Mouse (Mus musculus) midbrain, embryonic 11.5 days (tissue): Measurements from ENCODE around the gene Olfr448. TPM values are rescaled to one million over a fixed set of nuclear protein-coding genes. Genes with fewer than 3 reads are reported as not detected.
A peak's percentile ranks its signal among the peaks of the same experiment; 100 is the strongest.

Source experiments
- ATAC-seq: fragments of 200-750 bp; cut with Nextera tagmentation; 2 replicates; pipeline ENCODE4 v1.8.0; 2017; ENCODE audit warnings: moderate TSS enrichment, moderate library complexity; ENCODE audit not compliant: low FRiP score
- DNase-seq: peaks from one replicate; pipeline ENCODE4 v3.0.0; 2015; ENCODE audit warnings: low spot score; ENCODE audit errors: missing footprints
- H3K27ac ChIP-seq: fragments of 300-500 bp; sonication (generic); 2 replicates; pipeline ENCODE4 v1.5.1; 2014; ENCODE audit warnings: low read depth, low read length
- H3K27me3 ChIP-seq: fragments of 300-500 bp; sonication (generic); 2 replicates; pipeline ENCODE4 v1.6.1; 2014; ENCODE audit warnings: mild to moderate bottlenecking, low read length, moderate library complexity, mixed read lengths; ENCODE audit not compliant: control insufficient read depth, insufficient read depth
- H3K36me3 ChIP-seq: fragments of 300-500 bp; sonication (generic); 2 replicates; pipeline ENCODE4 v1.6.1; 2014; ENCODE audit warnings: mild to moderate bottlenecking, low read length, moderate library complexity, mixed read lengths; ENCODE audit not compliant: control insufficient read depth, insufficient read depth
- H3K4me1 ChIP-seq: fragments of 300-500 bp; sonication (generic); 2 replicates; pipeline ENCODE4 v1.6.1; 2014; ENCODE audit warnings: low read length; ENCODE audit not compliant: control insufficient read depth, insufficient read depth
- H3K4me2 ChIP-seq: fragments of 300-500 bp; sonication (generic); 2 replicates; pipeline ENCODE4 v1.6.1; 2014; ENCODE audit warnings: mild to moderate bottlenecking, moderate library complexity
- H3K4me3 ChIP-seq: fragments of 300-500 bp; sonication (generic); 2 replicates; pipeline ENCODE4 v1.5.1; 2014; ENCODE audit warnings: low read depth, low read length
- H3K9ac ChIP-seq: fragments of 300-500 bp; sonication (generic); 2 replicates; pipeline ENCODE4 v1.6.1; 2014; ENCODE audit warnings: low read length
- H3K9me3 ChIP-seq: fragments of 300-500 bp; sonication (generic); 2 replicates; pipeline ENCODE4 v1.6.1; 2016; ENCODE audit warnings: low read length; ENCODE audit not compliant: control insufficient read depth
- WGBS: fragments of 180-500 bp; shearing (Covaris S2); extraction: QIAGEN DNeasy Blood & Tissue Kit; methylation state at CpG from one replicate; pipeline ENCODE4 v1.1.7; 2014; 5-methylcytosine and 5-hydroxymethylcytosine counted together
- polyA plus RNA-seq: library from polyadenylated mRNA; unstranded; fragments of >200 nt; fragmentation: Nextera tagmentation; extraction: Ambion mirVana; gene quantifications from 2 replicates; pipeline ENCODE4 v1.2.1, GENCODE M21; 2014

The Olfr448 gene
- not detected in 2 replicates for polyA plus RNA-seq

GRCm38 (mm10) chr6:42890141-42890540 is at the start of gene Olfr448:
Gene Olfr448, plus strand, starts transcription at chr6:42890441.
- Histone ChIP-seq H3K27ac (no peak within 1 kb of the TSS), H3K9me3 (no peaks in the 10 kb centered on the region), H3K4me3 (no peak within 1 kb of the TSS), H3K27me3 (no peaks in the 10 kb centered on the region), H3K9ac (no peak within 1 kb of the TSS), H3K4me1 (no peaks in the 10 kb centered on the region), H3K36me3 (no peaks in the 10 kb centered on the region), H3K4me2 (no peak within 1 kb of the TSS)
- DNase-seq (no peak), ATAC-seq (no peak)
- 76% methylated on average over 1 of the region's 1 CpGs for WGBS

GRCm38 (mm10) chr6:42860222-42860819 is 29.9 kb upstream of the Olfr448 start:
- Histone ChIP-seq H3K4me3 (no peak overlapping the region), H3K27ac (no peak overlapping the region), H3K36me3 (no peaks in the 10 kb centered on the region), H3K4me2 (no peak overlapping the region), H3K27me3 (no peaks in the 10 kb centered on the region), H3K4me1 (no peaks in the 10 kb centered on the region), H3K9me3 (no peaks in the 10 kb centered on the region), H3K9ac (no peak overlapping the region)
- WGBS: 17% methylated on average over 4 of the region's 4 CpGs
- ATAC-seq (peak; percentile 75), DNase-seq (peak; percentile 96)

GRCm38 (mm10) chr6:42869695-42870094 is 20.5 kb upstream of the Olfr448 start:
- WGBS: 81% methylated on average over 3 of the region's 3 CpGs
- Histone ChIP-seq H3K4me2 (no peak overlapping the region), H3K9ac (no peak overlapping the region), H3K9me3 (no peaks in the 10 kb centered on the region), H3K4me1 (no peaks in the 10 kb centered on the region), H3K27ac (no peak overlapping the region), H3K27me3 (no peaks in the 10 kb centered on the region), H3K4me3 (no peak overlapping the region), H3K36me3 (no peaks in the 10 kb centered on the region)
- ATAC-seq (no peak), DNase-seq (no peak)

- Histone ChIP-seq H3K4me1 (no peaks in the 10 kb centered on the region), H3K27me3 (no peaks in the 10 kb centered on the region), H3K4me2 (no peak overlapping the region), H3K4me3 (no peak overlapping the region), H3K36me3 (no peaks in the 10 kb centered on the region), H3K27ac (no peak overlapping the region), H3K9ac (no peak overlapping the region), H3K9me3 (no peaks in the 10 kb centered on the region)
- ATAC-seq (no peak), DNase-seq (no peak)
Measured at GRCm38 (mm10) chr6:42876323-42876722, 13.9 kb upstream of the Olfr448 start.

- DNase-seq (no peak), ATAC-seq (no peak)
- Histone ChIP-seq H3K9ac (no peak overlapping the region), H3K9me3 (no peaks in the 10 kb centered on the region), H3K27me3 (no peaks in the 10 kb centered on the region), H3K4me2 (no peak overlapping the region), H3K4me3 (no peak overlapping the region), H3K4me1 (no peaks in the 10 kb centered on the region), H3K36me3 (no peaks in the 10 kb centered on the region), H3K27ac (no peak overlapping the region)
- WGBS: 46% methylated on average over 1 of the region's 1 CpGs
Measured at GRCm38 (mm10) chr6:42900345-42900744, 10.1 kb downstream of the Olfr448 start.

- H3K4me2 ChIP-seq: no peak within 1 kb of the TSS
- no peak within 1 kb of the TSS for H3K4me3 ChIP-seq
- no peaks in the 10 kb centered on the region for H3K4me1 ChIP-seq
- H3K36me3 ChIP-seq: no peaks in the 10 kb centered on the region
- no peak for ATAC-seq
- DNase-seq: no peak
- H3K27ac ChIP-seq: no peak within 1 kb of the TSS
- no peaks in the 10 kb centered on the region for H3K27me3 ChIP-seq
- H3K9me3 ChIP-seq: no peaks in the 10 kb centered on the region
- H3K9ac ChIP-seq: no peak within 1 kb of the TSS
Measured at GRCm38 (mm10) chr6:42908578-42908977, 18.3 kb downstream of the Olfr448 start, which contains the start of gene Olfr447. Gene Olfr447, plus strand, starts transcription at chr6:42908878.

GRCm38 (mm10) chr6:42921077-42921476 is 30.8 kb downstream of the Olfr448 start, which contains the start of gene Olfr446:
Gene Olfr446, plus strand, starts transcription at chr6:42921377.
- 68% methylated on average over 2 of the region's 2 CpGs for WGBS
- no peaks in the 10 kb centered on the region for H3K27me3 ChIP-seq
- H3K4me2 ChIP-seq: no peak within 1 kb of the TSS
- no peak within 1 kb of the TSS for H3K9ac ChIP-seq
- no peak within 1 kb of the TSS for H3K27ac ChIP-seq
- H3K9me3 ChIP-seq: no peaks in the 10 kb centered on the region
- no peaks in the 10 kb centered on the region for H3K4me1 ChIP-seq
- H3K4me3 ChIP-seq: no peak within 1 kb of the TSS
- ATAC-seq (no peak), DNase-seq (no peak)
- no peaks in the 10 kb centered on the region for H3K36me3 ChIP-seq

Other genes with a start within 250 kb of the Olfr448 start
- 1.8 and 1.9 TPM in 2 replicates for gene Tcaf2, start 245.2 kb upstream of the Olfr448 start, polyA plus RNA-seq
- gene Tcaf1, start 180.4 kb upstream of the Olfr448 start, polyA plus RNA-seq: 155 and 156 TPM in 2 replicates
- not detected in 2 replicates for gene Olfr453, start 151.1 kb upstream of the Olfr448 start, polyA plus RNA-seq
- not detected in 2 replicates for gene Olfr38, start 134.0 kb upstream of the Olfr448 start, polyA plus RNA-seq
- not detected in 2 replicates for gene Olfr452, start 105.3 kb upstream of the Olfr448 start, polyA plus RNA-seq
- not detected in 2 replicates for gene Olfr450, start 78.5 kb upstream of the Olfr448 start, polyA plus RNA-seq
- gene Olfr449, start 56.1 kb upstream of the Olfr448 start, polyA plus RNA-seq: not detected in 2 replicates
- gene Olfr447, start 18.4 kb downstream of the Olfr448 start, polyA plus RNA-seq: not detected in 2 replicates
- not detected in 2 replicates for gene Olfr446, start 30.9 kb downstream of the Olfr448 start, polyA plus RNA-seq
- gene Olfr444, start 58.6 kb downstream of the Olfr448 start, polyA plus RNA-seq: not detected in 2 replicates
- gene Olfr441, start 215.9 kb downstream of the Olfr448 start, polyA plus RNA-seq: not detected in 2 replicates